Mouse (Mus musculus) liver, postnatal 0 days (tissue): ENCODE results near the gene 2700081O15Rik. TPM values are rescaled to one million over a fixed set of nuclear protein-coding genes. Genes with fewer than 3 reads are reported as not detected.
"Not testable (repeated sequence)": the region's sequence is repeated elsewhere in the genome, so short reads cannot be mapped to it uniquely, and the experiment has no call there.

Experiments
- ATAC-seq: fragments of 200-750 bp; cut with Nextera tagmentation; 2 replicates; pipeline ENCODE4 v1.8.0; 2017; ENCODE audit warnings: mild to moderate bottlenecking, moderate library complexity
- DNase-seq: peaks from one replicate; pipeline ENCODE4 v3.0.0-alpha.2; 2016
- H3K27ac ChIP-seq: fragments of 300-500 bp; sonication (generic); 2 replicates; pipeline ENCODE4 v1.5.1; 2014; ENCODE audit warnings: antibody characterized with exemption, moderate library complexity, mild to moderate bottlenecking, low read depth
- H3K27me3 ChIP-seq: fragments of 300-500 bp; sonication (generic); 2 replicates; pipeline ENCODE4 v1.6.1; 2014; ENCODE audit warnings: low read length, control low read depth, mixed read lengths; ENCODE audit not compliant: insufficient read depth
- H3K36me3 ChIP-seq: fragments of 300-500 bp; sonication (generic); replicated peaks from 2 replicates; pipeline ENCODE4 v1.6.1; 2014; ENCODE audit warnings: mild to moderate bottlenecking, control low read depth, low read length, moderate library complexity, mixed read lengths; ENCODE audit not compliant: insufficient read depth
- H3K4me1 ChIP-seq: fragments of 300-500 bp; sonication (generic); 2 replicates; pipeline ENCODE4 v1.6.1; 2014; ENCODE audit warnings: antibody characterized with exemption, mild to moderate bottlenecking, control low read depth; ENCODE audit not compliant: insufficient read depth
- H3K4me2 ChIP-seq: fragments of 300-500 bp; sonication (generic); 2 replicates; pipeline ENCODE4 v1.6.1; 2014; ENCODE audit warnings: low read depth, mild to moderate bottlenecking, low read length, moderate library complexity, mixed read lengths
- H3K4me3 ChIP-seq: fragments of 300-500 bp; sonication (generic); 2 replicates; pipeline ENCODE4 v1.5.1; 2014; ENCODE audit warnings: low read depth, low read length
- H3K9ac ChIP-seq: fragments of 300-500 bp; sonication (generic); replicated peaks from 2 replicates; pipeline ENCODE4 v1.6.1; 2014; ENCODE audit warnings: mild to moderate bottlenecking, moderate library complexity
- H3K9me3 ChIP-seq: fragments of 300-500 bp; sonication (generic); 2 replicates; pipeline ENCODE4 v1.6.1; 2016; ENCODE audit warnings: mild to moderate bottlenecking, control low read depth, low read length, mixed read lengths
- CTCF ChIP-seq: sonication (generic); IDR thresholded peaks from 2 replicates; pipeline ENCODE4 v1.5.1; 2016; ENCODE audit warnings: antibody characterized with exemption, low read depth
- EP300 ChIP-seq: IDR thresholded peaks from 2 replicates; pipeline ENCODE4 v1.6.1; 2016; ENCODE audit warnings: antibody characterized with exemption, low read depth, mild to moderate bottlenecking
- WGBS: fragments of 180-500 bp; shearing (Covaris S2); extraction: QIAGEN DNeasy Blood & Tissue Kit; methylation state at CpG from one replicate; pipeline ENCODE4 v1.1.7; 2014; ENCODE audit not compliant: insufficient replicate concordance; 5-methylcytosine and 5-hydroxymethylcytosine counted together
- polyA plus RNA-seq: library from polyadenylated mRNA; unstranded; fragments of >200 nt; fragmentation: Nextera tagmentation; extraction: Ambion mirVana; gene quantifications from 2 replicates; pipeline ENCODE4 v1.2.1, GENCODE M21; 2015

Gene 2700081O15Rik
- polyA plus RNA-seq, 1 experiment from 2014 or later: 0.75 TPM

DNA sequence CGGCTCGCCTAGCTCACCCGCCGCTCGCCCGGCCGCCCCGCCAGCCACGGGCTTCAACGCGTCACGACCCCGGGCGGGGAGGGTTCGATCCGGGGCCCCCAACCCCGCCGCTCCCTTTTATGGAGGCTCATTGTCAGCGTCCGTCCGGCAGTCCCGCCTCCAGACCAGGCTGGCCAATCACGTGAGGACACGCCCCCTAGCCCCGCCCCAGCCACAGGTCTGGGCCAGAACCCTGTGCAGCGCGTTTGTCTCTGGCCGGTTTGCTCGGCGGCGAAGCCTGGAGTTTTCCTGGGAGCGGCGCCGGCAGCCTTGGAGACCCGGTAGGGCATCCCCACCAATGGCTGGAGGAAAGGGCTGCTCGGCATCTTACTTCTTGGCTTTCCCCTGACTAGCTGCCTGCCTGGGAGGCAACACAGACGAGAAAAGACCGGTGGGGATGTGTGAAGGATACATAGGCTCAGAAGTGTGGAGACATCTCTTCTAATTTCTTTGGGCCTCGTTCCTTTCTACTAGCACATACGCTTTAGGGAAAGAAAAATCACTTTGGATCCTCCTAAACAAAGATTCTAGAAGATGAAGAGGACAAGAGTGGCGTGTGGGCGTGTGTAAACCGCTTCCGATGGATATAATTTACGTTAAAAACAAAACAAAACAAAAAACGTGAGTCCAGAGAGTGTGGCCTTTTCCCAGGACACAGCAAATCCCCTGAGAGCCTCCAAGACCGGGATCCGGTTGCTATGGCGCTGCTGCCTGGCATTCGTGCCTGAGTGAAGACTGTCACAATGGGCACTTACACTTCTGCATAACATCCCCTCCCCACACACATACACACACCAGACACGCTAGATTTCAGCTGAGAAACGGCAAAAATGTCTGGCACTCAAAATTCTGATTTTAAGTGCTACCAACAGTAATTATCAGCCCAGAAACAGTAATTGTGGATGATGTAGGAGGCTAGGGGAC, 34.2 kb upstream of the 2700081O15Rik start, which contains the start of gene Spindoc:
Spindoc (minus strand) TSS at position 92 of the 963 bp plus-strand sequence.
- peak within 1 kb of the TSS; percentile 100 for H3K4me2 ChIP-seq
- H3K27ac ChIP-seq: peak within 1 kb of the TSS; percentile 80
- TF ChIP-seq CTCF (no peak), EP300 (no peak)
- H3K4me1 ChIP-seq: peaks cover 21% of the 10 kb centered on the region
- WGBS: 2% methylated on average over 45 of the region's 52 CpGs
- peak within 1 kb of the TSS; percentile 87 for H3K9ac ChIP-seq
- H3K4me3 ChIP-seq: peak within 1 kb of the TSS; percentile 96
- no peaks in the 10 kb centered on the region for H3K36me3 ChIP-seq
- no peaks in the 10 kb centered on the region for H3K27me3 ChIP-seq
- 0 out of 2 replicates have a peak, but pooled peaks cover 2% of the 10 kb centered on the region for H3K9me3 ChIP-seq
- ATAC-seq (peak; percentile 98), DNase-seq (peak; percentile 98)

DNA sequence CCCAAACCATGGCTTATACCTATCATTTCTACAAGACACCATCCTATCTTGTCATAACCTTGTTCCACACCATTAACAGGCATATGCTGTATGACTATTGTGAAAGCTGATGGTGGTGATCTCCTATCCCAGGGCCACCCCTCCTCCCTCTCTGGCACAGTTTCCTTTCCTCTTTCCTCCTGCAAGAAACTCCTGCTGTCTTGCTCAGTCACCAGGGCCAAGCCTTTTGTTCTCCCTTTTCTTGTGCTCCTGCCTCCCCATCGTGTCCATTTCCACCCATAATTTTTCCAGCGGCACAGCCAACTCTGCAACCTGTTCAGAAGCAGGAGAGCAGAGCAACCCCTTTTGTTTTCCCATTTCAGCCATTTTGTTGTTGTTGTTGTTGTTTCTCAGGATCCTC, 31.4 kb upstream of the 2700081O15Rik start:
- Histone ChIP-seq H3K9ac (no peak overlapping the region), H3K36me3 (no peaks in the 10 kb centered on the region), H3K27ac (no peak overlapping the region), H3K4me2 (no peak overlapping the region), H3K9me3 (peaks cover 4% of the 10 kb centered on the region), H3K27me3 (no peaks in the 10 kb centered on the region), H3K4me1 (peaks cover 21% of the 10 kb centered on the region), H3K4me3 (no peak overlapping the region)
- WGBS: 63% methylated on average over 2 of the region's 2 CpGs
- no peak for DNase-seq
- no peak for ATAC-seq
- TF ChIP-seq CTCF (no peak), EP300 (no peak)

DNA sequence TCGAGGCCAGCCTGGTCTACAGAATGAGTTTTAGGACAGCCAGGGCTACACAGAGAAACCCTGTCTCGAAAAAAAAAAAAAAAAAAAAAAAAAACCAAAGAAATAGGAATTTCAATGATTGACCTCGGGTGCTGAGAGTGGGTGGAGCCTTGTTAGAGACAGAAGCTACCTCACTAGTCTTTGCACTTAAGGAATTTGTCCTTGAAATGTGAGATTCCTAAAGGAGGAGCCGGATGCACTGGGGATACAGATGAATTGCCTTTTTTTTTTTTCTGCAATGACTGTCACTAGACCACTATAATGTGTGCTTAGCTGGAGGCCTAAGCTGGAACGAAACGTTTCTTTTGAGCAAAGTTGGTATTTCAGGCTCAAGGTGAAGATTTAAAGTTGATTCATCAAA, 28.9 kb upstream of the 2700081O15Rik start:
- WGBS: 71% methylated on average over 6 of the region's 6 CpGs
- Histone ChIP-seq H3K27ac (no peak overlapping the region), H3K9ac (no peak overlapping the region), H3K4me3 (no peak overlapping the region), H3K9me3 (peaks cover 6% of the 10 kb centered on the region), H3K4me2 (no peak overlapping the region), H3K36me3 (no peaks in the 10 kb centered on the region), H3K27me3 (no peaks in the 10 kb centered on the region), H3K4me1 (peaks cover 3% of the 10 kb centered on the region; the same call in 1 of the 2 replicates)
- no peak for ATAC-seq
- DNase-seq: no peak
- TF ChIP-seq EP300 (no peak), CTCF (no peak)

DNA sequence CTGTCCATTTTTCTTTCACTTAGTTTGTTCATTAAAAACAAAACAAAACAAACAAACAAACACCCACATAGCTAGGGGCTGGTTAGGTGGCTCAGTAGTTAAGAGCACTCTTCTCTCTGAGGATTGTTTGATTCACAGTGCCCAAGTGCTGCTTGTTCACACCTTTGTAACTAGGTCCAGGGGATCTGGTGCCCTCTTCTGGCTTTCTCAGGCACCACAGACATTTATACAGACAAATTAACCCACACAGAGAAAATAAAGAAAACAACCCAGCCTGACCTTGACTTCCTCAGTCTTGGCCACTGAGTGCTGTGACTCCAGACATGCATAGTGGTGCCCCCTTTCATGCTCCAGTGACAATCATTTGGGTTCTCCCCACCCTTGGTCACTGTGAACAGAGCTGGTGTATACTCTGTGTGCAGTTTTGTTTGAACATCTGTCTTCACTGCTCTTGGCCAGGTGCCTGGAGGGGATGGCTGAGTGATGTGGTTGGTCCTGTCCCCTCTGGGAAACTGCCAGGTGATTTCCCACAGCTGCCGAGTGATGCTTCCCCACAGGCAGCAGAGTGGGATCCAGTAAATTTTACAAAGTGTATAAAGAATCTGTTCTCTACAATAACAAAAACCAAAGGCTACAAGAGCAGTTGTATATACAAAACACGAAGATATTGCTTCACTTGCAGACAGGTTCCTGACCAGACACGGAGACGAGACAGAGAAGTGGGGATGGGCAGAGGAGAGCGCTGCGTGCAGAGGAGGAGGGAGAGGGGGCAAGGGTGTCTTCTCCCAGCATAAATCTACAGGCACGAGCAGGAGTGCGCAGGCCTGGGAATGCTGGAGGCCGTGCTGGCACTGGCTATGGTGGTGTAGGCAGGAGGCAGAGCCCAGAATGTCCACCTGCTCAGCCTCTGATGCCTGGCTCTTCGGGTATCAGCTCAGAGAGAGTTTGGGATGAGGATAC, 20.3 kb upstream of the 2700081O15Rik start:
- H3K4me1 ChIP-seq, H3K27me3 ChIP-seq, H3K9ac ChIP-seq, ATAC-seq, H3K36me3 ChIP-seq, H3K4me3 ChIP-seq, H3K4me2 ChIP-seq, H3K9me3 ChIP-seq, H3K27ac ChIP-seq: not testable (repeated sequence)
- peak; percentile 19 for DNase-seq
- peak; percentile 47 for TF ChIP-seq CTCF
- WGBS: 87% methylated on average over 6 of the region's 10 CpGs

DNA sequence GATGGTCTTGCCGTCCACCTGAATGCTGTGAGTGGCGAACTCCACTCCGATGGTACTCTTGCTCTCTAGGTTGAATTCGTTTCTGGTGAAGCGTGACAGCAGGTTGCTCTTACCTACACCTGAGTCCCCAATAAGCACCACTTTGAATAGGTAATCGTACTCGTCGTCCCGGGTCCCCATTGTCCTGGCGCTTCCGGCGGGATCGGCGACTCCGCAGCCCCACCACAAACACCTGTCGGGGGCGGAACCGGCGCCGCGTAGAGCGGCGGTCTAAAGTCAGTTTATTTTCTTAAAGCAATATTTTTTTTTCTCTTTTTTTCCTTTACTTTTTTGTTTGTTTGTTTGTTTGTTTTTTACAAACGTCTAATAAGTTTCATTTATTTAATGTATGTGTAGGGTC, 18.5 kb upstream of the 2700081O15Rik start:
- H3K27ac ChIP-seq, DNase-seq, H3K36me3 ChIP-seq, H3K27me3 ChIP-seq, H3K9me3 ChIP-seq, ATAC-seq, H3K4me2 ChIP-seq, H3K4me1 ChIP-seq, H3K9ac ChIP-seq, H3K4me3 ChIP-seq: not testable (repeated sequence)
- 33% methylated on average over 23 of the region's 24 CpGs for WGBS

DNA sequence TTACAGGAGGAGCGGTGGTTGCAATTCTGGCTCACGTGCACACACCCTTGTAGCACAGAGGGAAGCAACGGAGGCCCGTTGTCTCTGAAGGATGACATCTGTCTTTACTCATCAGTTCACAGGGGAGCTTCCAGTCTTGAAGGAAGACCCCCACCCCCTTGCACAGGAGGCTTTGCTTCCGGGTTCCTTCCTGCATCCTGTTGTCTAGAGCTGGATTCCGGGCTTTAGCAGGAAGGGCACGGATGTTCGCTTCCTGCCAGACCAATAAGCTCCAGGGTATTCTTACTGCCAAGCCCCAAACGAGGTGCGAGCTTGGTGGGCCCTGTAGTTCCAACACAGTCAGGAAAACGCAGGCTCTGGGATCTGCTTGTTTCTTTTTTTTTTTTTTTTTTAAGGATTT, 16.8 kb upstream of the 2700081O15Rik start:
- H3K9me3 ChIP-seq: no peaks in the 10 kb centered on the region
- DNase-seq: peak; percentile 13
- 45% methylated on average over 11 of the region's 11 CpGs for WGBS

More for the DNA sequence above, 16.8 kb upstream of the 2700081O15Rik start:
- Histone ChIP-seq H3K27ac (peak overlapping the region; percentile 9; the same call in 1 of the 2 replicates), H3K4me2 (no peak overlapping the region), H3K27me3 (peaks cover 8% of the 10 kb centered on the region; the same call in 1 of the 2 replicates), H3K9ac (no peak overlapping the region), H3K4me1 (no peaks in the 10 kb centered on the region), H3K4me3 (no peak overlapping the region), H3K36me3 (no peaks in the 10 kb centered on the region)
- ATAC-seq: peak; percentile 56
- TF ChIP-seq EP300 (no peak), CTCF (no peak)
